Mouse (Mus musculus): ENCODE measurements around the gene Znhit3.

Znhit3 gene

GRCm38 (mm10) chr11:84920981-84921380 lies 4.8 kb upstream of the Znhit3 start:
- ATAC-seq (ENCODE audit: low TSS enrichment), result peak; percentile 68

- no peak for ATAC-seq (ENCODE audit: low TSS enrichment)
These were observed 3.8 kb upstream of the Znhit3 start for GRCm38 (mm10) chr11:84919951-84920350.

- ATAC-seq (ENCODE audit: low TSS enrichment), result no peak
These were observed 3.1 kb upstream of the Znhit3 start for GRCm38 (mm10) chr11:84919276-84919675.

GRCm38 (mm10) chr11:84918425-84918824 lies 2.3 kb upstream of the Znhit3 start:
- ATAC-seq (ENCODE audit: low TSS enrichment), result peak; percentile 48

GRCm38 (mm10) chr11:84916703-84917300 lies 636 bp upstream of the Znhit3 start:
- ATAC-seq (ENCODE audit: low TSS enrichment), result no peak

GRCm38 (mm10) chr11:84914673-84915072 lies 1.5 kb downstream of the Znhit3 start:
- ATAC-seq (ENCODE audit: low TSS enrichment), result no peak

GRCm38 (mm10) chr11:84910411-84910810 lies 5.8 kb downstream of the Znhit3 start:
- ATAC-seq (ENCODE audit: low TSS enrichment), result no peak

- ATAC-seq (ENCODE audit: low TSS enrichment), result peak; percentile 33
These were observed 7.7 kb downstream of the Znhit3 start for GRCm38 (mm10) chr11:84908480-84908879.

GRCm38 (mm10) chr11:84907081-84907480 lies 9.1 kb downstream of the Znhit3 start:
- no peak for ATAC-seq (ENCODE audit: low TSS enrichment)

GRCm38 (mm10) chr11:84904597-84905144 lies 11.5 kb downstream of the Znhit3 start:
- ATAC-seq (ENCODE audit: low TSS enrichment), result peak; percentile 79

- no peak for ATAC-seq (ENCODE audit: low TSS enrichment)
These were observed 23.1 kb downstream of the Znhit3 start for GRCm38 (mm10) chr11:84893113-84893512.

GRCm38 (mm10) chr11:84891705-84892104 lies 24.5 kb downstream of the Znhit3 start:
- no peak; the same call in 1 of the 2 replicates for ATAC-seq (ENCODE audit: low TSS enrichment)

GRCm38 (mm10) chr11:84889492-84889891 lies 26.7 kb downstream of the Znhit3 start:
- no peak for ATAC-seq (ENCODE audit: low TSS enrichment)

GRCm38 (mm10) chr11:84888025-84888424 lies 28.1 kb downstream of the Znhit3 start:
- no peak for ATAC-seq (ENCODE audit: low TSS enrichment)

GRCm38 (mm10) chr11:84886767-84887511 lies 29.2 kb downstream of the Znhit3 start:
- no peak for ATAC-seq (ENCODE audit: low TSS enrichment)

GRCm38 (mm10) chr11:84886236-84886635 lies 29.9 kb downstream of the Znhit3 start:
- no peak for ATAC-seq (ENCODE audit: low TSS enrichment)

GRCm38 (mm10) chr11:84885238-84885637 lies 30.9 kb downstream of the Znhit3 start:
- ATAC-seq (ENCODE audit: low TSS enrichment), result no peak

- no peak for ATAC-seq (ENCODE audit: low TSS enrichment)
These were observed 33.8 kb downstream of the Znhit3 start for GRCm38 (mm10) chr11:84882346-84882745.

GRCm38 (mm10) chr11:84880971-84881370 lies 35.2 kb downstream of the Znhit3 start:
- no peak for ATAC-seq (ENCODE audit: low TSS enrichment)

- ATAC-seq (ENCODE audit: low TSS enrichment), result no peak
These were observed 35.7 kb downstream of the Znhit3 start for GRCm38 (mm10) chr11:84880465-84880961.

- peak; percentile 95 for ATAC-seq (ENCODE audit: low TSS enrichment)
These were observed 36.2 kb downstream of the Znhit3 start, which contains the start of the genes Myo19 and Pigw for GRCm38 (mm10) chr11:84879772-84880464. Myo19 (plus strand) TSS chr11:84880148. Pigw (minus strand) TSS chr11:84880285.
